In the genomic region with DNA sequence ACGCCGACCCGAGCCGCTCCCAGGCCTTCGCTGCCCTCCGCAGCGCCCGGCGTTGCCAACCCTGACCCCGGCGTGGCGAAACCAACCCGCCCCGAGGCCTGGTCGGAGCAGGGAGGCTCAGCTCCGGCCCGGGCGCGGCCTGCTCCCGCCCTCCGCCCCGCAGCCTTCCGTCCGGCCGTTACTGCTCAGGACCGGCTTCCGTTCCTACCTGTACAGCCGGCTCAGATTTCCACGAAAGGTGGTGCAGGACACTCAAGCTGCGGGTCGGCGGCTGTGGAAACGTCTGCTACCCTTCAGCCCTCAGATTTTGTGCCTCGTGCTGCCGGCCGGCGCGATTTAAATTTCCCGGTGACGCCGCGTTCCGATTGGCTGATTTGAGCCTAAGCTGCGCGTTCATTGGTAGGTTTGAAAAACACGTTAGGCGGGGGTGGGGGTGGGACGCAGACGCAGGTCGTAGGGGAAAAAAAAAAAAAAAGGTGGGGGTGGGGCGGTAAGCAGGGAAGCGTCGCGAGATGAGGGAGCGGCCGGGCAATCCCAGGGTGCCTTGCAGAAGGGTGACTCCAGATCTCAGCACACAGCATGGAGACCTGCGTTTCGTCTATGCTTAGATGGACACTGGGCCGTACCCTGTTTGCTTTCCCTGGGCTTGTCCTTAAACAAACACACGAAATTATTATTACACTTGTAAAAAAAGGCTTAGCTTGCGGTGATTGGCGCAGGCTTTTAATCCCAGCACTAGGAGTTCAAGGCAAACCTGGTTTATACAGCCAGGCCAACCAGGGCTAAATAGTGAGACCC, we compare ENCODE assay signal across 8 mouse cellular contexts. TPM values are rescaled to one million over a fixed set of nuclear protein-coding genes. Genes with fewer than 3 reads are reported as not detected.
DNase-seq lines count a peak whose midpoint lies in the region; ATAC-seq lines count a peak whose summit lies in the region.

A gene (minus strand): TSS at position 391 of the 798 bp plus-strand sequence.

- no peaks in the 10 kb centered on the region for H3K27me3 ChIP-seq in heart, embryonic 14.5 days (ENCODE audit: control insufficient read depth, insufficient read depth, low read length)
- H3K27me3 ChIP-seq in liver, embryonic 13.5 days = no peaks in the 10 kb centered on the region
- H3K27me3 ChIP-seq in stomach, embryonic 16.5 days (ENCODE audit: control insufficient read depth, insufficient read depth, low read length) = no peaks in the 10 kb centered on the region

- H3K4me2 ChIP-seq in heart, embryonic 14.5 days (ENCODE audit: low read length) = peak within 1 kb of the TSS; percentile 76
- H3K4me2 ChIP-seq in liver, embryonic 13.5 days = peak within 1 kb of the TSS; percentile 82
- H3K4me2 ChIP-seq in stomach, embryonic 16.5 days (ENCODE audit: low read depth, low read length) = peak within 1 kb of the TSS; percentile 62

- under 1% methylated on average over 62 of the region's 62 CpGs for WGBS in heart, embryonic 14.5 days
- WGBS in liver, embryonic 13.5 days (ENCODE audit: insufficient replicate concordance) = under 1% methylated on average over 56 of the region's 62 CpGs
- under 1% methylated on average over 60 of the region's 62 CpGs for WGBS in stomach, embryonic 16.5 days

- peak within 1 kb of the TSS; percentile 89 for H3K4me3 ChIP-seq in brown adipose tissue, adult 24 weeks (ENCODE audit: insufficient read depth, low read depth, low read length)
- H3K4me3 ChIP-seq in heart, embryonic 14.5 days (ENCODE audit: control insufficient read depth in 1 of 2, insufficient read depth in 1 of 2, low read depth in 1 of 2, low read length in 2 of 2) = peak within 1 kb of the TSS; percentile 89 to 97
- H3K4me3 ChIP-seq in liver, embryonic 13.5 days (replicated peaks) = peak within 1 kb of the TSS; percentile 96
- H3K4me3 ChIP-seq in stomach, embryonic 16.5 days (replicated peaks; ENCODE audit: low read length) = peak within 1 kb of the TSS; percentile 97

- H3K27ac ChIP-seq in brown adipose tissue, adult 24 weeks (replicated peaks; ENCODE audit: low read depth, low read length) = peak within 1 kb of the TSS; percentile 74
- H3K27ac ChIP-seq in heart, embryonic 14.5 days (replicated peaks in 1 of 2; ENCODE audit: control insufficient read depth in 1 of 2, insufficient read depth in 1 of 2, low read depth in 2 of 2, low read length in 2 of 2) = peak within 1 kb of the TSS; percentile 89
- H3K27ac ChIP-seq in liver, embryonic 13.5 days = peak within 1 kb of the TSS; percentile 94
- peak within 1 kb of the TSS; percentile 92 for H3K27ac ChIP-seq in stomach, embryonic 16.5 days (ENCODE audit: low read length)

- H3K4me1 ChIP-seq in brown adipose tissue, adult 24 weeks (ENCODE audit: control insufficient read depth, insufficient read depth, insufficient read length, low read length) = no peaks in the 10 kb centered on the region
- peaks cover 2 to 21% of the 10 kb centered on the region in 2 experiments for H3K4me1 ChIP-seq in heart, embryonic 14.5 days (ENCODE audit: control insufficient read depth in 2 of 2, insufficient read depth in 2 of 2, low read length in 2 of 2)
- peaks cover 43% of the 10 kb centered on the region for H3K4me1 ChIP-seq in liver, embryonic 13.5 days (replicated peaks)
- H3K4me1 ChIP-seq in stomach, embryonic 16.5 days (ENCODE audit: control insufficient read depth, insufficient read depth, low read length) = peaks cover 23% of the 10 kb centered on the region

- H3K9me3 ChIP-seq in heart, embryonic 14.5 days (ENCODE audit: control insufficient read depth, low read length) = no peaks in the 10 kb centered on the region
- no peaks in the 10 kb centered on the region for H3K9me3 ChIP-seq in liver, embryonic 13.5 days (replicated peaks)
- no peaks in the 10 kb centered on the region for H3K9me3 ChIP-seq in stomach, embryonic 16.5 days (replicated peaks; ENCODE audit: control insufficient read depth, low read length)

- ATAC-seq in heart, embryonic 14.5 days (ENCODE audit: insufficient number of reproducible peaks, insufficient read depth, low FRiP score, low read depth) = peak; percentile 89
- peak; percentile 88 for ATAC-seq in liver, embryonic 13.5 days (ENCODE audit: low read depth)
- ATAC-seq in stomach, embryonic 16.5 days (ENCODE audit: insufficient read depth, low FRiP score) = peak; percentile 97

- H3K9ac ChIP-seq in heart, embryonic 14.5 days (ENCODE audit: low read length) = peak within 1 kb of the TSS; percentile 96
- peak within 1 kb of the TSS; percentile 99 for H3K9ac ChIP-seq in liver, embryonic 13.5 days
- peak within 1 kb of the TSS; percentile 94 for H3K9ac ChIP-seq in stomach, embryonic 16.5 days (ENCODE audit: low read length)

- peaks cover 31% of the 10 kb centered on the region for H3K36me3 ChIP-seq in heart, embryonic 14.5 days (ENCODE audit: control insufficient read depth, insufficient read depth, low read length)
- H3K36me3 ChIP-seq in liver, embryonic 13.5 days = peaks cover 37% of the 10 kb centered on the region
- H3K36me3 ChIP-seq in stomach, embryonic 16.5 days (ENCODE audit: control insufficient read depth, insufficient read depth, low read length) = peaks cover 19% of the 10 kb centered on the region

- DNase-seq in CD4-positive, CD25-positive, alpha-beta regulatory T cell, adult 2 months (ENCODE audit: low read depth, low spot score) = peak; percentile 97
- peak; percentile 87 for DNase-seq in fibroblast of lung, adult 2 months (ENCODE audit: low read depth)
- peak; percentile 94 for DNase-seq in kidney, postnatal 14 days
- peak; percentile 85 for DNase-seq in liver, embryonic 13.5 days
- peak; percentile 92 for DNase-seq in neural tube, embryonic 10.5 days (ENCODE audit: extremely low spot score, low spot score)

RNA-seq across cellular contexts. Expression of the gene that starts here (rescaled TPM):
- polyA plus RNA-seq in brown adipose tissue, adult 24 weeks (2012; ENCODE audit: insufficient read depth, insufficient read length, missing spikeins) = 11.1 and 13.8 TPM in 2 replicates
- polyA plus RNA-seq in heart, embryonic 14.5 days (2014; fragmentation: Nextera tagmentation; extraction: Ambion mirVana) = 228 and 258 TPM in 2 replicates
- polyA plus RNA-seq in liver, embryonic 13.5 days (2015; fragmentation: Nextera tagmentation; extraction: Ambion mirVana) = 325 and 361 TPM in 2 replicates
- polyA plus RNA-seq in stomach, embryonic 16.5 days (2015; fragmentation: Nextera tagmentation; extraction: Ambion mirVana) = 297 and 327 TPM in 2 replicates

Comparison
In these comparisons a context has a peak if more than half of its experiments do, and no peak if none do; other contexts are left out.
1. Peak in every context shown above with its lines: DNase-seq, ATAC-seq, H3K4me3 ChIP-seq and H3K27ac ChIP-seq.
2. RNA of the gene that starts here (polyA plus RNA-seq): 297 to 327 TPM in stomach, embryonic 16.5 days, 325 to 361 TPM in liver, embryonic 13.5 days and 228 to 258 TPM in heart, embryonic 14.5 days; 11.1 to 13.8 TPM in brown adipose tissue, adult 24 weeks; every median in the first group is over 10 times any median in the second.